Mouse (Mus musculus) heart, embryonic 16.5 days (tissue): ENCODE measurements around the gene Gm20388. TPM values are rescaled to one million over a fixed set of nuclear protein-coding genes. Genes with fewer than 3 reads are reported as not detected.

Experiments used
- ATAC-seq: fragments of 200-750 bp; cut with Nextera tagmentation; replicated peaks from 2 replicates; pipeline ENCODE4 v1.8.0; 2017; ENCODE audit warnings: moderate number of reproducible peaks; ENCODE audit not compliant: insufficient read depth, low FRiP score; ENCODE audit errors: extremely low read depth
- H3K27ac ChIP-seq: fragments of 300-500 bp; sonication (generic); 2 replicates; pipeline ENCODE4 v1.5.1; 2014; ENCODE audit warnings: mild to moderate bottlenecking, low read length, control low read depth, moderate library complexity
- H3K27me3 ChIP-seq: fragments of 300-500 bp; sonication (generic); 2 replicates; pipeline ENCODE4 v1.6.1; 2014; ENCODE audit warnings: low read length, mixed read lengths; ENCODE audit not compliant: control insufficient read depth, insufficient read depth
- H3K36me3 ChIP-seq: fragments of 300-500 bp; sonication (generic); 2 replicates; pipeline ENCODE4 v1.6.1; 2014; ENCODE audit not compliant: control insufficient read depth, insufficient read depth
- H3K4me1 ChIP-seq: fragments of 300-500 bp; sonication (generic); 2 replicates; pipeline ENCODE4 v1.6.1; 2014; ENCODE audit warnings: low read length, mixed read lengths; ENCODE audit not compliant: control insufficient read depth, insufficient read depth
- H3K4me2 ChIP-seq: fragments of 300-500 bp; sonication (generic); 2 replicates; pipeline ENCODE4 v1.6.1; 2014; ENCODE audit warnings: low read depth, mild to moderate bottlenecking, control low read depth, low read length
- H3K4me3 ChIP-seq: fragments of 300-500 bp; sonication (generic); 2 replicates; pipeline ENCODE4 v1.5.1; 2014; ENCODE audit warnings: mild to moderate bottlenecking, control low read depth, low read length
- H3K9ac ChIP-seq: fragments of 300-500 bp; sonication (generic); 2 replicates; pipeline ENCODE4 v1.6.1; 2014; ENCODE audit warnings: low read length, control low read depth
- H3K9me3 ChIP-seq: fragments of 300-500 bp; sonication (generic); replicated peaks from 2 replicates; pipeline ENCODE4 v1.6.1; 2016; ENCODE audit warnings: low read length; ENCODE audit not compliant: control insufficient read depth
- WGBS: fragments of 180-500 bp; shearing (Covaris S2); extraction: QIAGEN DNeasy Blood & Tissue Kit; methylation state at CpG from one replicate; pipeline ENCODE4 v1.1.7; 2014; 5-methylcytosine and 5-hydroxymethylcytosine counted together
- polyA plus RNA-seq: library from polyadenylated mRNA; unstranded; fragments of >200 nt; fragmentation: Nextera tagmentation; extraction: Ambion mirVana; gene quantifications from 2 replicates; pipeline ENCODE4 v1.2.1, GENCODE M21; 2015

Gm20388 gene
- polyA plus RNA-seq, 1 experiment from 2014 or later, result 4.5 TPM

- Histone ChIP-seq H3K36me3 (no peaks in the 10 kb centered on the region), H3K9me3 (no peaks in the 10 kb centered on the region), H3K4me2 (no peak overlapping the region), H3K9ac (no peak overlapping the region), H3K27ac (no peak overlapping the region), H3K27me3 (peaks cover 10% of the 10 kb centered on the region; the same call in 1 of the 2 replicates), H3K4me3 (no peak overlapping the region), H3K4me1 (peaks cover 2% of the 10 kb centered on the region)
- ATAC-seq, result no peak
- 50% methylated on average over 2 of the region's 2 CpGs for WGBS
Observed at GRCm38 (mm10) chr8:122726789-122727188, 2816.1 kb downstream of the Gm20388 start.

- H3K4me2 ChIP-seq, result no peak overlapping the region
- ATAC-seq, result 0 out of 2 replicates have a peak, but pooled peaks have one; percentile 17
- no peak overlapping the region for H3K9ac ChIP-seq
- H3K4me3 ChIP-seq, result no peak overlapping the region
- 65% methylated on average over 5 of the region's 5 CpGs for WGBS
- H3K9me3 ChIP-seq, result no peaks in the 10 kb centered on the region
- peaks cover 10% of the 10 kb centered on the region; the same call in 1 of the 2 replicates for H3K27me3 ChIP-seq
- H3K36me3 ChIP-seq, result no peaks in the 10 kb centered on the region
- H3K27ac ChIP-seq, result no peak overlapping the region
- H3K4me1 ChIP-seq, result peaks cover 2% of the 10 kb centered on the region; the same call in 1 of the 2 replicates
Observed at GRCm38 (mm10) chr8:122727412-122727811, 2816.8 kb downstream of the Gm20388 start.

- Histone ChIP-seq H3K4me2 (no peak overlapping the region), H3K36me3 (no peaks in the 10 kb centered on the region), H3K27me3 (peaks cover 9% of the 10 kb centered on the region; the same call in 1 of the 2 replicates), H3K27ac (no peak overlapping the region), H3K4me1 (peaks cover 2% of the 10 kb centered on the region; the same call in 1 of the 2 replicates), H3K9ac (no peak overlapping the region), H3K4me3 (no peak overlapping the region), H3K9me3 (no peaks in the 10 kb centered on the region)
- ATAC-seq, result no peak
- WGBS, result 38% methylated on average over 3 of the region's 3 CpGs
Observed at GRCm38 (mm10) chr8:122728630-122729029, 2818.0 kb downstream of the Gm20388 start.

GRCm38 (mm10) chr8:122735110-122735509, 2824.5 kb downstream of the Gm20388 start:
- Histone ChIP-seq H3K36me3 (no peaks in the 10 kb centered on the region), H3K4me1 (peaks cover 17% of the 10 kb centered on the region), H3K9ac (no peak overlapping the region), H3K27ac (peak overlapping the region; percentile 36; the same call in 1 of the 2 replicates), H3K4me3 (no peak overlapping the region), H3K9me3 (no peaks in the 10 kb centered on the region), H3K4me2 (no peak overlapping the region; the same call in 1 of the 2 replicates), H3K27me3 (peaks cover 9% of the 10 kb centered on the region)
- 59% methylated on average over 3 of the region's 3 CpGs for WGBS
- ATAC-seq, result no peak

- H3K4me1 ChIP-seq, result peaks cover 17% of the 10 kb centered on the region
- peak overlapping the region; percentile 36 for H3K27ac ChIP-seq
- H3K4me3 ChIP-seq, result peak overlapping the region; percentile 15
- no peaks in the 10 kb centered on the region for H3K9me3 ChIP-seq
- WGBS, result 15% methylated on average over 19 of the region's 19 CpGs
- peak overlapping the region; percentile 37 for H3K4me2 ChIP-seq
- H3K36me3 ChIP-seq, result no peaks in the 10 kb centered on the region
- no peak overlapping the region for H3K9ac ChIP-seq
- H3K27me3 ChIP-seq, result peaks cover 13% of the 10 kb centered on the region
- ATAC-seq, result peak; percentile 88
Observed at GRCm38 (mm10) chr8:122735542-122736473, 2825.2 kb downstream of the Gm20388 start.

- H3K4me1 ChIP-seq, result peaks cover 17% of the 10 kb centered on the region
- peaks cover 19% of the 10 kb centered on the region for H3K27me3 ChIP-seq
- ATAC-seq, result no peak
- H3K27ac ChIP-seq, result 0 out of 2 replicates have a peak overlapping the region, but pooled peaks have one; percentile 3
- H3K4me3 ChIP-seq, result peak overlapping the region; percentile 15
- no peaks in the 10 kb centered on the region for H3K9me3 ChIP-seq
- no peaks in the 10 kb centered on the region for H3K36me3 ChIP-seq
- WGBS, result 77% methylated on average over 11 of the region's 11 CpGs
- H3K4me2 ChIP-seq, result peak overlapping the region; percentile 37; the same call in 1 of the 2 replicates
- H3K9ac ChIP-seq, result no peak overlapping the region
Observed at GRCm38 (mm10) chr8:122736623-122737022, 2826.0 kb downstream of the Gm20388 start.

- H3K9ac ChIP-seq, result no peak overlapping the region
- no peak overlapping the region for H3K4me2 ChIP-seq
- no peak overlapping the region for H3K4me3 ChIP-seq
- no peak for ATAC-seq
- H3K27me3 ChIP-seq, result peaks cover 23% of the 10 kb centered on the region
- H3K4me1 ChIP-seq, result peaks cover 17% of the 10 kb centered on the region
- H3K27ac ChIP-seq, result no peak overlapping the region
- H3K36me3 ChIP-seq, result no peaks in the 10 kb centered on the region
- H3K9me3 ChIP-seq, result no peaks in the 10 kb centered on the region
- 30% methylated on average over 4 of the region's 4 CpGs for WGBS
Observed at GRCm38 (mm10) chr8:122737071-122737470, 2826.4 kb downstream of the Gm20388 start.

- no peak overlapping the region for H3K4me3 ChIP-seq
- H3K4me1 ChIP-seq, result peaks cover 17% of the 10 kb centered on the region
- H3K9ac ChIP-seq, result no peak overlapping the region
- no peaks in the 10 kb centered on the region for H3K36me3 ChIP-seq
- no peak overlapping the region for H3K4me2 ChIP-seq
- no peaks in the 10 kb centered on the region for H3K9me3 ChIP-seq
- ATAC-seq, result no peak
- H3K27ac ChIP-seq, result no peak overlapping the region
- H3K27me3 ChIP-seq, result peaks cover 25% of the 10 kb centered on the region
- 90% methylated on average over 6 of the region's 6 CpGs for WGBS
Observed at GRCm38 (mm10) chr8:122737886-122738285, 2827.2 kb downstream of the Gm20388 start.
